Mouse (Mus musculus): ENCODE measurements around the gene Tspoap1. TPM values are rescaled to one million over a fixed set of nuclear protein-coding genes. Genes with fewer than 3 reads are reported as not detected.

Tspoap1 gene
- polyA plus RNA-seq, 1 experiment from 2014 or later: 30.5 TPM

DNA sequence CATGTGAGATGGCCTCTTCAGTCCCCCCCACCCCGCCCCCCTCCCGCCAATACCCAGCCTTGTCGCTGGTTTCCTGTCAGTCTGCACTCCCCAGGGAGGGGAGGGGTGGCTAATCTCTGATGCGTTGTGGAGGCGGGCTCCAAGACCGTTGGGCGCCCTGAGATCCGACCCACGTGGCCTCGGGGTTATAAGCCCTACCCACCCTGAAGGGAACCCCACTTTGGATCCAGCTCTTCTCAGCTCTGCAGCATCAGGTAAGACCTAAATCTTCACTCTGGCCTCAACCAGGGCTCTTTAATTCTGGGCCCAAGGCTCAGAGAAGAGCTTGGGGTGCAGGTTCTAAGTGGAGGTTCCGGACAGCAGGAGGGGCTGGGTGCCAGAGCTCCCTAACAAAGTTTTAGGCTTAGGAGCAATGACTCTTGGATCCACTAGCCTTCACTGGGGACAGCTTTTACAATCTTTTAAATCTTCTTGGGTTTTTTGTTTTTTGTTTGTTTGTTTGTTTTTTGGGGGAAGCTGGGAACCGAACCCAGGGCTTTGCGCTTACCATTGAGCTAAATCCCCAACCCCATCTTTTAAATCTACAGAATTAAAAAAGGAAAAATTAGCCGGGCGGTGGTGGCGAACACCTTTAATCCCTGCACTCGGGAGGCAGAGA is 4.9 kb upstream of the Tspoap1 start:
- Histone ChIP-seq H3K9ac (no peak overlapping the region), H3K4me2 (replicated peaks) (no peak overlapping the region), H3K27me3 (peaks cover 8% of the 10 kb centered on the region), H3K9me3 (replicated peaks) (no peaks in the 10 kb centered on the region), H3K36me3 (no peaks in the 10 kb centered on the region), H3K4me1 (peaks cover 9% of the 10 kb centered on the region), H3K4me3 (no peak overlapping the region), H3K27ac (no peak overlapping the region)
- whole genome bisulfite sequencing: 73% methylated on average over 17 of the region's 17 CpGs
- no peak for ATAC-seq (ENCODE audit: low FRiP score)

DNA sequence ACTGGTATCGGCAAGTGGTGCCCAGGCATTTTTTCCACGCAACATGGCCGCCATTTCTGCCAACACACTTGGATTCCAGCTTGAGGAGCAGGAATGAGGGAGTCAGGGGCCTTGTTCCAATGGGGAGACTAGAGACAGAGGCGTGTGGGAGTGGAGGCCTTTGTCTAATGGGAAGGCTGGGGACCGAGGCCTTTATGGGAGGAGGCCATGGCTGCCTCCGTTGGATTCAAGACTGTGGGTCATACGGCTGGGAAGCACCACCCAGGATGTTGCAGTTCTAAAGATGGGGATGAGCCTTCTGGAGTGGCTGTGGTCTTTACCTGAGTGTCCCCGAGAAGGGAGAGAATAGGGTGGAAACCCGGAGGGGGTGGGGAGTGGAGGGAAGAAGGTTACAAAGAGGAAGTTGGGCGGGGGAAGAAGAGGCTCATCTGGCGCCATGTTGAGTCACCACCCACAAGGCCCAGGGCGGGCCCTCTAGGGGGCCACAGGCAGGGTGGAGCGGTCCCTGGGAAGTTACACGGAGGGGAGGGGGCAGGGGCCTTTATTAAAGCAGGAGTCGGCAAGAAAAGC is 4.0 kb upstream of the Tspoap1 start:
- peaks cover 17% of the 10 kb centered on the region for H3K27me3 ChIP-seq
- H3K9me3 ChIP-seq (replicated peaks): no peaks in the 10 kb centered on the region
- no peak overlapping the region for H3K4me3 ChIP-seq
- 92% methylated on average over 15 of the region's 15 CpGs for WGBS
- no peaks in the 10 kb centered on the region for H3K36me3 ChIP-seq
- no peak overlapping the region for H3K27ac ChIP-seq
- H3K9ac ChIP-seq: no peak overlapping the region
- no peak for ATAC-seq (ENCODE audit: low FRiP score)
- H3K4me1 ChIP-seq: peaks cover 9% of the 10 kb centered on the region
- no peak overlapping the region for H3K4me2 ChIP-seq (replicated peaks)

GRCm38 (mm10) chr11:87757001-87757954 is 3.1 kb upstream of the Tspoap1 start:
- peaks cover 26% of the 10 kb centered on the region for H3K27me3 ChIP-seq
- ATAC-seq (ENCODE audit: low FRiP score): no peak
- WGBS: 86% methylated on average over 25 of the region's 25 CpGs
- no peak overlapping the region for H3K9ac ChIP-seq
- H3K9me3 ChIP-seq (replicated peaks): no peaks in the 10 kb centered on the region
- H3K4me2 ChIP-seq (replicated peaks): no peak overlapping the region
- H3K27ac ChIP-seq: no peak overlapping the region
- H3K36me3 ChIP-seq: no peaks in the 10 kb centered on the region
- H3K4me1 ChIP-seq: peaks cover 14% of the 10 kb centered on the region
- no peak overlapping the region for H3K4me3 ChIP-seq

GRCm38 (mm10) chr11:87758161-87758911 is 2.0 kb upstream of the Tspoap1 start:
- H3K36me3 ChIP-seq: no peaks in the 10 kb centered on the region
- H3K4me2 ChIP-seq (replicated peaks): no peak overlapping the region
- H3K4me3 ChIP-seq: no peak overlapping the region
- 79% methylated on average over 7 of the region's 7 CpGs for WGBS
- ATAC-seq (ENCODE audit: low FRiP score): no peak
- peaks cover 25% of the 10 kb centered on the region for H3K4me1 ChIP-seq
- H3K27me3 ChIP-seq: peaks cover 37% of the 10 kb centered on the region
- H3K9me3 ChIP-seq (replicated peaks): no peaks in the 10 kb centered on the region
- H3K9ac ChIP-seq: no peak overlapping the region
- H3K27ac ChIP-seq: no peak overlapping the region

- no peaks in the 10 kb centered on the region for H3K9me3 ChIP-seq (replicated peaks)
- H3K27ac ChIP-seq: no peak overlapping the region
- no peak overlapping the region for H3K9ac ChIP-seq
- H3K4me2 ChIP-seq (replicated peaks): no peak overlapping the region
- H3K4me1 ChIP-seq: peaks cover 32% of the 10 kb centered on the region
- no peak overlapping the region for H3K4me3 ChIP-seq
- peaks cover 44% of the 10 kb centered on the region for H3K27me3 ChIP-seq
- no peak for ATAC-seq (ENCODE audit: low FRiP score)
- 72% methylated on average over 4 of the region's 4 CpGs for WGBS
- no peaks in the 10 kb centered on the region for H3K36me3 ChIP-seq
Measured at GRCm38 (mm10) chr11:87758957-87759608, 1.3 kb upstream of the Tspoap1 start.

- Histone ChIP-seq H3K9ac (peak overlapping the region; percentile 15; the same call in 1 of the 2 replicates), H3K4me2 (replicated peaks) (peak overlapping the region; percentile 97), H3K36me3 (no peaks in the 10 kb centered on the region), H3K4me3 (no peak overlapping the region; the same call in 1 of the 2 replicates), H3K27me3 (peaks cover 49% of the 10 kb centered on the region), H3K27ac (peak overlapping the region; percentile 84), H3K4me1 (peaks cover 38% of the 10 kb centered on the region), H3K9me3 (replicated peaks) (no peaks in the 10 kb centered on the region)
- WGBS: 6% methylated on average over 3 of the region's 3 CpGs
- ATAC-seq (ENCODE audit: low FRiP score): no peak
Measured at GRCm38 (mm10) chr11:87759609-87760005, 734 bp upstream of the Tspoap1 start.

DNA sequence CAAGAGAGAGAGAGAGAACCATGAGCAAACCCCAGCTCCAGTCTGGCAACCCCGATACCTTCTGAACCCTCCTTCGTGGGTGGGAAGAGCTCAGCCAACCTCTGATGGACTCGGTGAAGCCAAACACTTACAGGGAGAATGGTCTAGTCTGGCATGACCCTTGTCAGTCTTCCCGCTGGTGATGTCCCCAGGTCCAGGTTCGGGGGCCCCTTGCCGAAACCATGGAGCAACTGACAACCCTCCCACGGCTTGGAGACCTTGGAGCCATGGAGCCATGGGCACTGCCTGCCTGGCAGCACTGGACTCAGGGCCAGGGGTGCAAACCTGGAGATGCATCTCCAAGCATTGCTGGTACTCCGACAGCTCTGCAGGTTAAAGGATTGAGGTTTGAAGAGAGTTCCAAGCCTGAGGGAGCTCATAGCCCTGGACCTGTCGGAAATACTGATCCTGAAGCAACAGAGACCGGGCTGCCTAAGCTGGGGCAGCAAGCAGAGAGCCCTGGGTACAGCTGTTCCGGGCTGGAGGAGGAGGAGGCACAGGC is 910 bp downstream of the Tspoap1 start:
- Histone ChIP-seq H3K9ac (peak overlapping the region; percentile 85), H3K9me3 (replicated peaks) (no peaks in the 10 kb centered on the region), H3K27me3 (peaks cover 65% of the 10 kb centered on the region), H3K4me2 (replicated peaks) (peak overlapping the region; percentile 97), H3K4me1 (peaks cover 45% of the 10 kb centered on the region), H3K36me3 (no peaks in the 10 kb centered on the region), H3K27ac (no peak overlapping the region), H3K4me3 (peak overlapping the region; percentile 71)
- no peak for ATAC-seq (ENCODE audit: low FRiP score)
- 67% methylated on average over 11 of the region's 11 CpGs for WGBS

DNA sequence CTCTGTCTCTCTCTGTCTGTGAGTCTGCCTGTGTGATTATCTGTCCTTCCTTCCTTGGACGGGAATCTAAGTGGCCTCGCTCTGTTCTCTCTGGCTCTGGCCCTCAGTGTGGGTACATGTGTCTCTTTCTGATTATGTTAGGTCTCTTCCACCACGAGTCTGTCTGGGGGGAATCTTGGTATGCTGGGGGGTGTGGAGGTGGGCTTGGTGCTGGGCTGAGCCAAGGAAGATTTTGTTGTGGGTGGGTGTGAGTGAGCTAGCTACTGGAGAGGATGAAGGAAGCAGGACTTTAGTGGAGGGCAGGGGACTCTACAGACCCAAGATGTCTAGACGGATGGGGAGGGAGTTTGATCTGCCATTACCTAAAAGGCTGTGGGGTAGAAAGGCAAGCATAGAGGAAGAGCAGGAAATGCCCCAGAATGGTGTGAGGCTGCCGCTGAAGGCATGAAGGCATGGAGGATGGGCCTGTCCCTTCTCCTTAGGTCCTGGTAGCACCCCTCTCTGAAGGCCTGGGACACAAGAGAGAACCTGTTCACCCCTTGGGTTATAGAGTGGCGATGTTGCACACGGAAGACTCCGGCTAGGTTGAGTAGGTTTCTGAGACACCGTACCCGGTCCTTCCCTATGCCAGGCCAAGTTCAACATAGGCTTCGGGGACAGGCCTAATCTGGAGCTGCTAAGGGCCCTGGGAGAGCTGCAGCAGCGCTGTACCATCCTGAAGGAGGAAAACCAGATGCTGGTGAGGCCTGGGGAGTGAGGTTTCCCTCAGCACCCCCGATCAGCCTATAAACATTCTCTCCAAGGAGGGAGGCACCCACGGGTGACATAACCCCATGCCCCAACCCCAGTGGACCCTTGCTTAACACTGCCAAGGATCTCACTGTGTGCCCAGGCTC is 1.7 kb downstream of the Tspoap1 start:
- Histone ChIP-seq H3K27me3 (peaks cover 70% of the 10 kb centered on the region), H3K4me3 (peak overlapping the region; percentile 71), H3K4me2 (replicated peaks) (peak overlapping the region; percentile 97), H3K36me3 (no peaks in the 10 kb centered on the region), H3K9me3 (replicated peaks) (no peaks in the 10 kb centered on the region), H3K27ac (no peak overlapping the region), H3K9ac (peak overlapping the region; percentile 85), H3K4me1 (peaks cover 45% of the 10 kb centered on the region)
- no peak for ATAC-seq (ENCODE audit: low FRiP score)
- whole genome bisulfite sequencing: 75% methylated on average over 14 of the region's 14 CpGs

DNA sequence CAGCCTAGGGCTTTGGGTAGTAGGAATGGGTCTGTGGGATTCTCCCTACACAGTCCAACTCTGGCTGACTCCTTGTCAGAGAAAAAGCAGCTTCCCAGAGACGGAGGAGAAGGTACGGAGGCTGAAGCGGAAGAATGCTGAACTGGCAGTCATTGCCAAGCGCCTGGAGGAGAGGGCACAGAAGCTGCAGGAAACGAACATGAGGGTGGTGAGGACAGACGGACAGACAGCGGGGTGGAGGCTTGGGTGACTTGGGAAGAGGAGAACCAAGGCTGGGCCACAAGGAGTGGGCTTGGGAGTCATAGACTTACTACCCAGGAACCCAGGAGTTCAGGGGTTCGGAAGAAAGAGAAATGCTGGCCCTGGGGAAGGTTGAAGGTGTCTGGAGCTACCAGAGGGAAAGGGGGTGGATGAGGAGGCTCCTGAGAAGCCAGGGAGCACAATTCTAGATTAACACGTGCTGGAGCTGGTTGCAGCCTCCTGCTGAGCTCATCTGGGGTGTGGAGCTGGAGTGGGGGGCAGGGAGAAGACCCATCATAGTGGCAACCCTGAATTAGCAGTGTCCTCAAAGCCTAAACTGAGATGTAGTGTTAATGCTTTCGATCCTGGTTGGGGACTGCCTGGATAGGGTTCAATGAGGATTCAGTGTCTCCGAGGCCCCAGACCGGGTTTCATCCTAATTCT is 2.5 kb downstream of the Tspoap1 start:
- Histone ChIP-seq H3K4me1 (peaks cover 45% of the 10 kb centered on the region), H3K27ac (peak overlapping the region; percentile 83), H3K27me3 (peaks cover 70% of the 10 kb centered on the region), H3K36me3 (no peaks in the 10 kb centered on the region), H3K4me3 (peak overlapping the region; percentile 71), H3K9me3 (replicated peaks) (no peaks in the 10 kb centered on the region), H3K4me2 (replicated peaks) (peak overlapping the region; percentile 97), H3K9ac (peak overlapping the region; percentile 85)
- 40% methylated on average over 12 of the region's 12 CpGs for WGBS
- ATAC-seq (ENCODE audit: low FRiP score): no peak

- WGBS: 1% methylated on average over 17 of the region's 17 CpGs
- Histone ChIP-seq H3K9ac (peak overlapping the region; percentile 85), H3K4me3 (peak overlapping the region; percentile 71), H3K4me2 (replicated peaks) (peak overlapping the region; percentile 97), H3K36me3 (peaks cover 5% of the 10 kb centered on the region; the same call in 1 of the 2 replicates), H3K4me1 (peaks cover 45% of the 10 kb centered on the region), H3K27me3 (peaks cover 70% of the 10 kb centered on the region), H3K27ac (peak overlapping the region; percentile 83), H3K9me3 (replicated peaks) (no peaks in the 10 kb centered on the region)
- peak; percentile 71 for ATAC-seq (ENCODE audit: low FRiP score)
Measured at GRCm38 (mm10) chr11:87763511-87763987, 3.2 kb downstream of the Tspoap1 start.

Data from hindbrain, embryonic 12.5 days (tissue).